Mouse (Mus musculus) forebrain, embryonic 15.5 days (tissue): Measurements from ENCODE around the gene Rcn2. TPM values are rescaled to one million over a fixed set of nuclear protein-coding genes. Genes with fewer than 3 reads are reported as not detected.
A peak's percentile ranks its signal among the peaks of the same experiment; 100 is the strongest.
"Not testable (repeated sequence)": the region's sequence is repeated elsewhere in the genome, so short reads cannot be mapped to it uniquely, and the experiment has no call there.

ENCODE experiments used
- ATAC-seq: fragments of 200-750 bp; cut with Nextera tagmentation; replicated peaks from 2 replicates; pipeline ENCODE4 v1.8.0; 2017; ENCODE audit warnings: mild to moderate bottlenecking, moderate TSS enrichment, moderate library complexity
- H3K27ac ChIP-seq: fragments of 300-500 bp; sonication (generic); replicated peaks from 2 replicates; pipeline ENCODE4 v1.5.1; 2015; ENCODE audit warnings: mild to moderate bottlenecking, inconsistent platforms
- H3K27me3 ChIP-seq: fragments of 300-500 bp; sonication (generic); 2 replicates; pipeline ENCODE4 v1.6.1; 2015; ENCODE audit warnings: inconsistent platforms
- H3K36me3 ChIP-seq: fragments of 300-500 bp; sonication (generic); 2 replicates; pipeline ENCODE4 v1.6.1; 2015; ENCODE audit warnings: mild to moderate bottlenecking, inconsistent platforms
- H3K4me1 ChIP-seq: fragments of 300-500 bp; sonication (generic); 2 replicates; pipeline ENCODE4 v1.6.1; 2015; ENCODE audit warnings: inconsistent platforms
- H3K4me2 ChIP-seq: fragments of 300-500 bp; sonication (generic); replicated peaks from 2 replicates; pipeline ENCODE4 v1.6.1; 2015; ENCODE audit warnings: mild to moderate bottlenecking, inconsistent platforms
- H3K4me3 ChIP-seq: fragments of 300-500 bp; sonication (generic); 2 replicates; pipeline ENCODE4 v1.5.1; 2015; ENCODE audit warnings: mild to moderate bottlenecking, inconsistent platforms
- H3K9ac ChIP-seq: fragments of 300-500 bp; sonication (generic); replicated peaks from 2 replicates; pipeline ENCODE4 v1.6.1; 2015; ENCODE audit warnings: mild to moderate bottlenecking, inconsistent platforms
- H3K9me3 ChIP-seq: fragments of 300-500 bp; sonication (generic); 2 replicates; pipeline ENCODE4 v1.6.1; 2016; ENCODE audit warnings: inconsistent platforms
- WGBS: fragments of 180-500 bp; shearing (Covaris S2); methylation state at CpG from one replicate; pipeline ENCODE4 v1.1.7; 2015; ENCODE audit warnings: mixed read lengths; 5-methylcytosine and 5-hydroxymethylcytosine counted together
- polyA plus RNA-seq: library from polyadenylated mRNA; unstranded; fragments of >200 nt; fragmentation: Nextera tagmentation; extraction: Ambion mirVana; gene quantifications from 2 replicates; pipeline ENCODE4 v1.2.1, GENCODE M21; 2015

Gene Rcn2
- 274 and 297 TPM in 2 replicates for polyA plus RNA-seq

GRCm38 (mm10) chr9:56041372-56042180, at the start of gene Rcn2:
Rcn2 (plus strand) TSS chr9:56041845.
- Histone ChIP-seq H3K9me3 (no peaks in the 10 kb centered on the region), H3K27ac (peak within 1 kb of the TSS; percentile 96), H3K9ac (peak within 1 kb of the TSS; percentile 98), H3K4me1 (peaks cover 19% of the 10 kb centered on the region), H3K36me3 (peaks cover 22% of the 10 kb centered on the region), H3K27me3 (no peaks in the 10 kb centered on the region), H3K4me3 (peak within 1 kb of the TSS; percentile 91), H3K4me2 (peak within 1 kb of the TSS; percentile 59)
- ATAC-seq = peak; percentile 99
- under 1% methylated on average over 48 of the region's 49 CpGs for WGBS

GRCm38 (mm10) chr9:56004679-56005078, 37.0 kb upstream of the Rcn2 start:
- not testable (repeated sequence) for H3K9me3 ChIP-seq

GRCm38 (mm10) chr9:56010450-56010849, 31.2 kb upstream of the Rcn2 start, which contains the start of gene 4930563M21Rik:
4930563M21Rik (minus strand) TSS chr9:56010550.
- H3K9ac ChIP-seq = no peak within 1 kb of the TSS
- no peak for ATAC-seq

More at GRCm38 (mm10) chr9:56004679-56005078, 37.0 kb upstream of the Rcn2 start:
- WGBS = 73% methylated on average over 1 of the region's 2 CpGs
- not testable (repeated sequence) for H3K4me3 ChIP-seq, H3K27ac ChIP-seq, H3K36me3 ChIP-seq, H3K4me1 ChIP-seq, H3K9ac ChIP-seq, H3K27me3 ChIP-seq, H3K4me2 ChIP-seq, ATAC-seq

GRCm38 (mm10) chr9:56024772-56025171, 16.9 kb upstream of the Rcn2 start:
- ATAC-seq = no peak
- Histone ChIP-seq H3K36me3 (no peaks in the 10 kb centered on the region), H3K9me3 (no peaks in the 10 kb centered on the region), H3K4me2 (no peak overlapping the region), H3K4me1 (no peaks in the 10 kb centered on the region), H3K9ac (no peak overlapping the region), H3K27me3 (no peaks in the 10 kb centered on the region), H3K4me3 (no peak overlapping the region), H3K27ac (no peak overlapping the region)
- 51% methylated on average over 2 of the region's 2 CpGs for WGBS

More at GRCm38 (mm10) chr9:56010450-56010849, 31.2 kb upstream of the Rcn2 start, which contains the start of gene 4930563M21Rik:
- H3K9me3 ChIP-seq = no peaks in the 10 kb centered on the region
- no peaks in the 10 kb centered on the region for H3K27me3 ChIP-seq
- H3K4me3 ChIP-seq = no peak within 1 kb of the TSS
- H3K4me1 ChIP-seq = no peaks in the 10 kb centered on the region
- H3K36me3 ChIP-seq = no peaks in the 10 kb centered on the region
- H3K4me2 ChIP-seq = no peak within 1 kb of the TSS
- no peak within 1 kb of the TSS for H3K27ac ChIP-seq
- 80% methylated on average over 4 of the region's 4 CpGs for WGBS

GRCm38 (mm10) chr9:56027292-56027691, 14.4 kb upstream of the Rcn2 start:
- ATAC-seq = no peak

GRCm38 (mm10) chr9:56032219-56032618, 9.4 kb upstream of the Rcn2 start:
- no peak for ATAC-seq
- no peaks in the 10 kb centered on the region for H3K36me3 ChIP-seq
- no peak overlapping the region for H3K9ac ChIP-seq
- no peaks in the 10 kb centered on the region for H3K27me3 ChIP-seq
- no peaks in the 10 kb centered on the region for H3K4me1 ChIP-seq
- WGBS = 69% methylated on average over 3 of the region's 3 CpGs
- no peak overlapping the region for H3K4me3 ChIP-seq
- H3K27ac ChIP-seq = no peak overlapping the region
- H3K4me2 ChIP-seq = no peak overlapping the region
- H3K9me3 ChIP-seq = no peaks in the 10 kb centered on the region

More at GRCm38 (mm10) chr9:56027292-56027691, 14.4 kb upstream of the Rcn2 start:
- Histone ChIP-seq H3K4me3 (no peak overlapping the region), H3K9ac (no peak overlapping the region), H3K36me3 (no peaks in the 10 kb centered on the region), H3K4me1 (no peaks in the 10 kb centered on the region), H3K27ac (no peak overlapping the region), H3K4me2 (no peak overlapping the region), H3K9me3 (no peaks in the 10 kb centered on the region), H3K27me3 (no peaks in the 10 kb centered on the region)
- 88% methylated on average over 16 of the region's 16 CpGs for WGBS

- Histone ChIP-seq H3K4me1 (peaks cover 19% of the 10 kb centered on the region), H3K27ac (peak overlapping the region; percentile 96), H3K27me3 (no peaks in the 10 kb centered on the region), H3K36me3 (peaks cover 22% of the 10 kb centered on the region), H3K4me2 (peak overlapping the region; percentile 59), H3K9me3 (no peaks in the 10 kb centered on the region), H3K4me3 (peak overlapping the region; percentile 91), H3K9ac (peak overlapping the region; percentile 98)
- ATAC-seq = peak; percentile 79
- WGBS = 0% methylated on average over 16 of the region's 16 CpGs
Observed at GRCm38 (mm10) chr9:56042181-56042621, 556 bp downstream of the Rcn2 start.

- no peak overlapping the region for H3K4me3 ChIP-seq
- 45% methylated on average over 3 of the region's 3 CpGs for WGBS
- no peak overlapping the region for H3K9ac ChIP-seq
- no peak for ATAC-seq
- H3K27ac ChIP-seq = no peak overlapping the region
- H3K9me3 ChIP-seq = no peaks in the 10 kb centered on the region
- H3K4me2 ChIP-seq = no peak overlapping the region
- H3K36me3 ChIP-seq = peaks cover 55% of the 10 kb centered on the region
- peaks cover 3% of the 10 kb centered on the region; the same call in 1 of the 2 replicates for H3K4me1 ChIP-seq
- no peaks in the 10 kb centered on the region for H3K27me3 ChIP-seq
Observed at GRCm38 (mm10) chr9:56053796-56054195, 12.2 kb downstream of the Rcn2 start.

- 94% methylated on average over 6 of the region's 6 CpGs for WGBS
- Histone ChIP-seq H3K9me3 (no peaks in the 10 kb centered on the region), H3K4me3 (no peak overlapping the region), H3K27me3 (no peaks in the 10 kb centered on the region), H3K9ac (no peak overlapping the region), H3K36me3 (peaks cover 71% of the 10 kb centered on the region), H3K27ac (no peak overlapping the region), H3K4me1 (no peaks in the 10 kb centered on the region), H3K4me2 (no peak overlapping the region)
- ATAC-seq = no peak
Observed at GRCm38 (mm10) chr9:56056147-56056546, 14.5 kb downstream of the Rcn2 start.

- Histone ChIP-seq H3K9ac (no peak overlapping the region), H3K9me3 (no peaks in the 10 kb centered on the region), H3K27me3 (no peaks in the 10 kb centered on the region), H3K4me3 (no peak overlapping the region), H3K4me2 (no peak overlapping the region), H3K27ac (no peak overlapping the region), H3K36me3 (peaks cover 67% of the 10 kb centered on the region), H3K4me1 (no peaks in the 10 kb centered on the region)
- ATAC-seq = 0 out of 2 replicates have a peak, but pooled peaks have one; percentile 19
- WGBS = 99% methylated on average over 5 of the region's 5 CpGs
Observed at GRCm38 (mm10) chr9:56062336-56062735, 20.7 kb downstream of the Rcn2 start.

GRCm38 (mm10) chr9:56065011-56065410, 23.4 kb downstream of the Rcn2 start:
- H3K36me3 ChIP-seq = peaks cover 54% of the 10 kb centered on the region
- H3K27me3 ChIP-seq = no peaks in the 10 kb centered on the region
- H3K4me2 ChIP-seq = no peak overlapping the region
- H3K9me3 ChIP-seq = no peaks in the 10 kb centered on the region
- no peak overlapping the region for H3K9ac ChIP-seq
- H3K4me1 ChIP-seq = no peaks in the 10 kb centered on the region
- 92% methylated on average over 3 of the region's 3 CpGs for WGBS
- no peak overlapping the region for H3K27ac ChIP-seq
- no peak overlapping the region for H3K4me3 ChIP-seq
- ATAC-seq = no peak

GRCm38 (mm10) chr9:56067964-56068363, 26.3 kb downstream of the Rcn2 start:
- H3K27ac ChIP-seq = no peak overlapping the region
- no peak overlapping the region for H3K4me3 ChIP-seq
- H3K27me3 ChIP-seq = no peaks in the 10 kb centered on the region
- peaks cover 27% of the 10 kb centered on the region for H3K36me3 ChIP-seq
- no peak for ATAC-seq
- no peaks in the 10 kb centered on the region for H3K9me3 ChIP-seq
- H3K4me1 ChIP-seq = no peaks in the 10 kb centered on the region
- no peak overlapping the region for H3K4me2 ChIP-seq
- H3K9ac ChIP-seq = no peak overlapping the region
- WGBS = 90% methylated on average over 4 of the region's 4 CpGs
